Mouse (Mus musculus): ENCODE measurements around the gene Prickle4.

Gene Prickle4

DNA sequence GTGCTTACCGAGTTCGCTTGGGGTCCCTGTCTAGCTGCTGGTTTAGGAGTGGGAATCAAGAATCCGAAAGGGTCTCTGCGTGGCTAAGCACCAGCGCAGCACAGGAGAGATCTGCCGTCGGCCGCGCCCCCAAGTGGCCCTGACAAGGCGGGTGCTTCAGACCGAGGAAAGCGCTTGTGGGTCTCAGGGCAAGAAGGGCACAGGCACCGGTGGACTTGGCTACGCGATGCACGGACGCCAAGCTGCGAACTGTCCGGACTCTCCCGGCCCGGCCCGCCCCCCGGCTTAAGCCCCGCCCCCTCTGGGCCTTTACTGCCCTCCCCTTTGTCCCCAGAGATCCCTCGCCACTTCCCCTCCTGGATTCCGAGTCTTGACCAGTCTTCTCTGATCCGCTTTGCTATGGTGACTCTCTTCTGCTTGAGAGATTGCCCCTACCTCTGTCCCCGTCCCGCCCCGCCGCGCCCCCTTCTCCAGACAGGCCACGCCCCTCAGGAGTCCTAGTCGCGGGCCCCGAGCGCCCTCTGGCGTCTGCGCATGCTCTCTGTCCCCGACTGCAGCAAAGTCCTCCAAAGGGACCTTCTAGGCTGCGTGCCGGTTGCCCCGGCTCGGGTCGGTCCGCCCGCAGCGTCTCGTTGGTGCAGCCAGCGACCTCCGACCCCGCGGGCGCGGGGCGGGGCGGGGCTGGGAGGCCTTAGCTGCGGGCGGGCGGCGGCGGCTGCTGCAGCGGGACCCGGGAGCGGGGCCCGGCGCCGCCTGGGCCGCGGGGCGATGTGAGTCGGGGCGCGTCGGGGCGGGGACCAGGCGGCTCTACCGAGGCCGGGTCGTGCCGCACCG, at the start of gene Prickle4:
Gene Prickle4, minus strand, starts transcription at position 234 of the 834 bp plus-strand sequence.
- DNase-seq = peak; percentile 97 to 98

- DNase-seq = no peak
Observed at GRCm38 (mm10) chr17:47744086-47744485, 49.5 kb upstream of the Prickle4 start.

GRCm38 (mm10) chr17:47742991-47743734, 48.6 kb upstream of the Prickle4 start:
- DNase-seq = no peak

- DNase-seq = no peak
Observed at GRCm38 (mm10) chr17:47740186-47740585, 45.6 kb upstream of the Prickle4 start.

DNA sequence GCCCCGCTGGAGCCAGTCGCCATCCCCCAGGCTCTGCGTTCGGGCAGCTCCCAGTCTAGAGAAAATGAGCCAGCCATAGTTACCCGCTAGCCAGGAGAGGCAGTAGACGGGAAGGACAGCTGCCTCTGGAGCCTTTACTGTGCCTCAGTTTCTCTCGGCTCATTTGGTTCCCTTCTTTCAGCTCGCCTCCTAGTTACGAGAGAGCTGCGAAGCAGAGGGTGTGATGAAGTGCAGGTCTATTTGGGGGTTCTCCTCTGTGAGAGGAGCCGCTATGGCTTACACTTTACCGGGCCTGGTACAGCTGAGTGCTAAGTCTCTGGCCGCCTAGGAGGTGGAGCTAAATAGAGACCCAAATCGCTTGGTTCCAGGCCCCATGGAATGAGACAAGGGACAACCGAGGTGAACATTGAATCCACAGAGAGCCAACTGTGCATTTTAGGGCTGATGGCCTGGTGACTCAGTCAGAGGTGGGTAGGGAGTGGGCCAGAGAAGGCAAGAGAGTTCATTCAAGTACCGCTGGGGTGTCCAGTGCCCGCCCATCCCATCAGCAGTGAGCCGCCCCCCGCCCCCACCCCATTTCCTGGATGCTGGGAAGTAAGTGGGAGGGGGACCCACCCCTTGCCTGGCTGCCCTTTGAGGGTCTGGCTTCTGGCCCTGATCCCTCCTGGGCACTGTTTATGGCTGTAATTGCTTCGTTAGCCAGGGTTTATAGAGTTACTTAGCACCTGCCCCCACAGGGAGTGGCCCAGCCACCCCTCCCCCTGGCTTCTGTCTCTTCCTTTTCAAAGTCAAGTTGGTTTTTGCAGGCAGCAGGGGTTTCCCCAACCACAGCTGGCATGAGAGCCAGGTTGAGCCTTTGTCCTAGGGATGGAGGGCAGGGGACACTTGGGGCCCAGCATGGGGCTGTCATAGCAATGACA, 44.6 kb upstream of the Prickle4 start:
- peak; percentile 44 to 57 for DNase-seq

DNA sequence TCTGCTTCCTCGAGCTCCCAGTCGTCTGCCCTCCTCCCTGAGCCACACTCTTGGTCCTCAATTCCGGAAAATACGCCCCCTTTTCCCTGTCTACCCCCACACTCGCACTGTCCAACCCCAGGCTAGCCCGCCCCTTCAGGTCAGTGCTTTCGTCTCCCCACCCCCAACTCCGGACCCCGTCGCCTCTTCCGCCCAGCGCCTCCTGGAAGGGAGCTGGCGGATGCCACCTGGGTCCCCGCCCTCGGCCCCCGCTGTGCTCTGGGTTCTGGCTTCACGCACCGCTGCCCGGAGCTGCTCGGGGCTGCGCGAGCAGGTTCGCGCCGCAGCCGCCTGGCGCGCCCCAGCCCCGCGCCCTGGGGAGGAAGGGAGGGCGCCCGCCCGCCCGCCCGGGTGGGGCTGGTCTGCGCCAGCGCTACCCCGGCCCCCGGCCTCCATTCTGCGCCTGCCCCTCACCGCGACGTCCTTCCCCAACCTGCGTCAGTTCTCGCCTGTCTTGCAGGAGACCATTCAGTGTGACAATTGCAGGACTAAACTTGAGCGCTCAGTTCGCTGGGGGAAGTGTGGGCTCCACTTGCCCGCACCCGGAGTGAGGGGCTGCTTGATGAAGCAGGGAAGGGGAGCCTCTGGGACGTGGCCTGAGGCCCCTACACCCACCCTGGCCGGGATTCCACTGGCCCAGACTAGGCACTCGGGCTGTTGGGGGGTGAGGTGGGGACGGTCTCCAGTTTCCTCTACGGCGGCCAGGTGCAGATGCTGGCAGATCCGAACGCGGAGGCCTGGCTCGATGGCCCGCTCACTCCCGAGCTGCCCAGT, 43.7 kb upstream of the Prickle4 start:
- DNase-seq = peak; percentile 74 to 77

GRCm38 (mm10) chr17:47737271-47738065, 42.9 kb upstream of the Prickle4 start:
- peak; percentile 94 to 95 for DNase-seq

GRCm38 (mm10) chr17:47736856-47737255, 42.3 kb upstream of the Prickle4 start, which contains the start of gene Tfeb:
Gene Tfeb (plus strand): TSS chr17:47737030.
- peak; percentile 94 to 98 for DNase-seq

DNA sequence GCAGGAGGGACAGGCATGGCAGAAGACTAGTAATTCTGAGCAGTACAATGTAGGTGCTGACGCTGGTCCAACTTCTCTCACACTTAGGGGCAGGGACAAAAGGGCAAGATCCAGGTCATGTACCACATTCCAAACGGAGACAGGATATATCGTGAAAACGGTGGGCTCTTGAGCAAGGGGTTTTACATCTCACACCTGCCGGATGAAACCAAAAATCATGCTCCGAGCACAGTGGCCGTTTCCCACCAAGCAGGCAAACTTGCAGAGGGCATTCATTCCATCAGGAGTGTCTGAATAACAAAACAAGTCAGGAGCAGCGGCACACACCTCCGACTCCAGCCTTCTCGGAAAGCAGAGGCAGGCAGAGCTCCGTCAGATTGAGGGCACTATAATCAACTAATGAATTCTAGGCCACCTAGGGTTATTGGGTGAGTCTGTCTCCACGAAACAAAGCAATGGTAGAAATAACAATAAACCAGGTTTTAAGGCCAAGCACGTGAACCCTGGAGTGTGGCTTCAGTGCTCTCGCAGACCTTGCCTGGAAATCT, 41.1 kb upstream of the Prickle4 start:
- DNase-seq = no peak

- no peak for DNase-seq
Observed at GRCm38 (mm10) chr17:47730633-47731575, 36.4 kb upstream of the Prickle4 start.

GRCm38 (mm10) chr17:47726566-47726965, 32.0 kb upstream of the Prickle4 start, which contains the start of gene Pgc:
Gene Pgc (plus strand): TSS chr17:47726842.
- no peak for DNase-seq

DNA sequence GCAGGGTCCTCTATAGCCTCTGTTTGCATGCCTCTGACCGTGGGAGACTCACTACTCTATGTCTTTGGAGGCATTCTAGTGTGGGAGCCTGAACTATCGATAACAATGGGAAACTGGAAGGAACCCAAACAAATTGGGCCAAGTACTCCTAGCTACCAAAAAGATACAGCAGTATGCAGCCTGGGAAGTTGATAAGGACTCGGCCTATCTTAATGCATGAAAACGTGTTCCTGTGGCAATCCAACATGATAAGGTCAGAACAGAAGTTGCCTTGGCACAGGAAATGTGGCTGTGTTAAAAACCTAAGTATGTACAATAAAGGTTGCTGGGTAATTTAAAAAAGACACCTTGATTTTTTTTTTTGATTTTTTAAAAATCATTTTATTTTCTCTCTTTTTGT, 26.6 kb upstream of the Prickle4 start:
- no peak for DNase-seq

- DNase-seq = no peak
Observed at GRCm38 (mm10) chr17:47715037-47715436, 20.5 kb upstream of the Prickle4 start.

DNA sequence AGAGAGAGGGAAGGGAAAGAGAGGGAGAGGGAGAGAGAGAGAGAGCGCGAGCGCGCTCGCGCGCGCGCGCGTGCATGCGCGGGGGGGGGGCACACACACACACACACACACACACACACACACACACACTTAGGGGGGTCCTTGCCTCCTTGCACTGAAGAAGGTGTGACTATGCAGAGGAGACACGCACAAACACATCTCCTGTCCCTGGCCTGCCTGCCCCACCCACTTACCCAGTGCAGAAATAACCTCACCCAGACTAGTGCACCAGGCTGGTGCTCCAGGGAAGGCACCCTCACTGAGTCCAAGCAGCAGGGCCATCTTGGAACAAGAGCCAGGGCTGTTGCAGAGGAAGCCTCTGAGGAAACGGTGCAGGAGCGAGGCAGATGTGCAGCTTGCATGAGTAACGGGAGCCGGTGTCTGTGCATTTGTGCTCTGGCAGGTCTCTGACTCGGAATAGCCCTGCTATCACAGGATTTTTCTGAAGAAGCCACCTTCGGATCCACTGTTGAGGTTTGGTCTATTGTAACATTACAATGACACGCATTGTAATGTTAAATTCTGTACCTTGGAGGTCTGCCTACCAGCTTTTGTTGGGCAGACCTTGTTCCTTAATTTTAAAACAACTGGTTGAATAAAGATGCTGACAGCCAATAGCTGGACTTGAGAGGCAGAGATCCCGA, 18.5 kb upstream of the Prickle4 start:
- no peak for DNase-seq

DNA sequence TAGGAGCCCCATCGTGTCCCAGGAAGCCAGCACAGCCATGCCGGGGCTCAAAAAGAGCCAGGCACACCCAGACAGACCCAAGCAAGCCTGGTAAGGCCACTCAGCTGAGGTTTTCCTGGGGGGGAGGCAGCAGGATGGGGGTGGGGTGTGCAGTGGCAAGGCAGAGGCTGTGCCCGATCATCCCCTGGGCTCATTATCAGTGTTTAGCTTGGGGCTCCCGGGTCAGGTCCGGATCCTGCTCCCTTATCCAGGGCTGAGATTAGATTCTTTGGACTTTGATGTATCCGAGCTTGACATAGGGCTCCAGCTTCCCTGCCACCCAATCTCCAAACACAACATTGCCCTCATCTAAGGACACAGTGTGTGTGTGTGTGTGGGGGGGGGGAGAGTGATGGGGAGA, 17.3 kb upstream of the Prickle4 start:
- no peak for DNase-seq

DNA sequence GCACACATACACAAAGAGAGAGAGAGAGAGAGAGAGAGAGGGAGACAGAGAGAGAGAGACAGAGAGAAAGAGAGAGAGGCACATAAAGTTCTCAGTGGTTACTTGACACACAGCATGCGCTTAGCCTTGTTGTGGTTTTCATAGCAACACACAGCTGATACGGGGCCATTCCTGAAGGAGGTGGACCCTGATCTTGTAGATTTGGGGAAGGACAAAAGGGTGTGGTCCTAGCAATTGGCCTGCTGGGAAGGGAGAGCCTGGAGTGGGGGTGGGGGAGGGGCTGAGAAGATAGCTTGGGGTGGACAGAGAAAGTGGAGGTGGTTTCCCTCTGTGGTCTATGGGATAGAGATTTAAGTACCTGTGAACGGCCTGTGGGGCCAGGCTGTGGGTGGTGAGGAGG, 15.5 kb upstream of the Prickle4 start:
- no peak for DNase-seq

DNA sequence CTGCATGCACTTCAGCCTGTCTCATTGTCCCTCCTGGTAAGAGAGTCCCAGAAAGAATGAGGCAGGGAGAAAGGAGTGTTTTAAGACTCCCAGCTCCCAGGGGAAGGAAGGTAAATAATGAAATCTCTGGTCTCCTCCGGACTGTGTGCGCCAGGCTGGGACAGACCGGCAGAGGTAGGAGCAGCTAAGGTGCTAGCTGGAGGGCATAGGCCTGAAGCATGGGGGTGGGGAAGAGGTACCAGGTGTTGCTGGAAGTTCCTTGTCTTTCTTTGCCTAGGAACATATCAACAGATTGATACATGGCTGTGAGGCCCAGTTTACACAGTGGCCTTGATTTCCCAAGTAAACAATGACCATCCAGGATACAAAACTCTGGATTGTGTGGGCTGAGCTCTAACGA, 14.4 kb upstream of the Prickle4 start:
- DNase-seq = no peak

DNA sequence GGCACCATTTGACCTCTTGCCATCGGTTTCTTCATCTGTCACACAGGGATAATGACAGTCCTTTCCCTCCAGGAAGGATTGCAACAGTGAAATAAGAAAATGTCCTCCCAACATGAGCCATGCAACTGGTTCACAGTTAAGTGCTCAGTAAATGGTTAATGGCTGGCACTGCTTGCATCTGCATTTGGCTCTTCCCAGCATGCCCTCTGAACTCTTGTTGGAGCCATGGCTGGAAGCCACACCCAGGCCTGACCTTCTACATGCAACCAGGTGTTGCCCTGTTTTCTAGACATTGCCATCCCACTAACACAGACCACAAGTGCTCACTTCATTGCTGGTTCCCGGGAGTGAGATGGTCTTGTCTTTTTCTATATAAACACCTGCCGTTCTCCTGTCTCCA, 13.4 kb upstream of the Prickle4 start:
- DNase-seq = peak in 1 of 2 experiments; percentile 51

- no peak for DNase-seq
Observed at GRCm38 (mm10) chr17:47706196-47706595, 11.7 kb upstream of the Prickle4 start.
